In the genomic region with DNA sequence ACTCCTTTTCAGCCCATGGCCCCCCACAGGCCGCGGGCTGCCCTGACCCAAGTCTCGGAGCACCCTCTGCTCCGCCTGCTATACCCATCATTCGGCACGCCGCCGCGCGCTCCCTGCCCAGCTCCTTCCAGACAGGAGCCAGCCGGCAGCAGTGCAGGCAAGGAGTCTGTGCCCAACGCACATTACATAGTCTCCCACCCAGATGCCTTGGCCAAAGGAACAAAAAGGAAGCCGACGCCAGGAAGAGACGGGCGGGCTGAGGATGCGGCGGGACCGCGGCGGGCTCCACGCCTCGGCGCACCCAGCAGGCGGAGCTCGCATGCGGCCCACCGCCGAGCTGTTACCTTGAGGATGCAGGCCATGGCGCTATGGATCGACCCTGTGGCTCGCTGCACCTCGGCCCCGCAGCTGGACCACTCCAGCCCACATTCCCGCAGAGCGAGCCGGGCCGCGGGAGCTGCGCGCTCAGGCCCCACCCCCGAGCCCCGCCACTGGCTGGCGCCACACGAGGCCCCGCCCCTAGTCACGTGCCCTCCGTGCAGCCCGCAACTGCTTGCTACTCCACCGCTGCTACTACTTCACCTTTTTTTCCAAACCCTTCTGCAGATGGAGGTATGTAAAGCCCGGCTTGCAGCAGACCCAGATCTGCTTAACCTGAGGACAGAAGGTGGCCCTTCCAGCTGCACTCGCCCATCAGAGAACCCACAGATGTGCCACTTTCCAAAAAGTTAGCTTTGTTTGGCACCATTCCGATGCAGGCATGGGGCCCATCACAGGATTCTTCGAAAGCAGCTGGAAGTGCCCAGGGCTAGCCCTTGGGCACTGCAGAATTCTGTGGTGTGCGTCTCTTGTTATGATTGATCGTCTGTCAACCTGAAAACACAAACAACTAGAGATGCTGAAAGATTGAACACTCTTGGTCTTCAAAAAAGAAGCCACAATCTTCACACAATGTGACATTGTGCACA, we compare ENCODE assay signal across 8 mouse cellular contexts. TPM values are rescaled to one million over a fixed set of nuclear protein-coding genes. Genes with fewer than 3 reads are reported as not detected.
DNase-seq lines count a peak whose midpoint lies in the region; TF ChIP-seq lines count a peak whose summit lies in the region.

TSS of gene St6galnac3 (minus strand) at position 474 of the 968 bp plus-strand sequence.

- H3K27ac ChIP-seq in cortical plate, adult 2 months (ENCODE audit: insufficient read depth, low read length): peak within 1 kb of the TSS; percentile 85

- H3K36me3 ChIP-seq in megakaryocyte, embryonic 14.5 days (replicated peaks; ENCODE audit: low read length): no peaks in the 10 kb centered on the region

- H3K4me1 ChIP-seq in cortical plate, adult 2 months (ENCODE audit: control insufficient read depth, insufficient read depth, low read length): peaks cover 4% of the 10 kb centered on the region; the same call in 1 of the 2 replicates
- H3K4me1 ChIP-seq in megakaryocyte, embryonic 14.5 days: peaks cover 67% of the 10 kb centered on the region

- peaks cover 32% of the 10 kb centered on the region for H3K27me3 ChIP-seq in megakaryocyte, embryonic 14.5 days (replicated peaks)

- peak; percentile 75 to 77 for DNase-seq in adrenal gland, adult 18-20 months (ENCODE audit: low spot score in 2 of 2)
- peak; percentile 77 for DNase-seq in gastrocnemius, postnatal 10 days
- DNase-seq in induced T-regulatory cell, adult 2 months (ENCODE audit: low read depth): peak; percentile 86
- peak; percentile 51 to 77 for DNase-seq in left cerebral cortex, adult 9 months (ENCODE audit: low spot score in 2 of 2)
- DNase-seq in right cerebral cortex, postnatal 10 days (ENCODE audit: low spot score in 2 of 2): peak; percentile 90
- DNase-seq in urinary bladder, postnatal 14 days (ENCODE audit: low spot score): peak; percentile 79

- H3K9me3 ChIP-seq in megakaryocyte, embryonic 14.5 days: no peaks in the 10 kb centered on the region

- peak within 1 kb of the TSS; percentile 88 for H3K4me3 ChIP-seq in cortical plate, adult 2 months (ENCODE audit: insufficient read depth, low read length)
- H3K4me3 ChIP-seq in megakaryocyte, embryonic 14.5 days (replicated peaks): peak within 1 kb of the TSS; percentile 96

- peak; percentile 55; the same call in 1 of the 2 replicates for TF ChIP-seq POLR2A in cortical plate, adult 2 months (IDR thresholded peaks at IDR 0.05; ENCODE audit: extremely low read depth, insufficient read depth, low read length)

- no peak for TF ChIP-seq CTCF in cortical plate, adult 2 months (IDR thresholded peaks at IDR 0.05; ENCODE audit: extremely low read depth, insufficient read depth, low read length)

RNA-seq across cellular contexts. Expression of gene St6galnac3, which starts in this region (rescaled TPM):
- total RNA-seq in adrenal gland, adult 18-20 months (2021): 10 to 100 TPM; 11.2 to 14.8 TPM
- polyA plus RNA-seq in cortical plate, adult 2 months (2012; rRNA removed): 10.7 and 16.7 TPM in 2 replicates
- total RNA-seq in gastrocnemius, postnatal 10 days (2021): 1 to 10 TPM; 1.5 to 5.1 TPM
- 0.04 and 1.9 TPM in 2 replicates for polyA plus RNA-seq in megakaryocyte, embryonic 14.5 days (2012; ENCODE audit: insufficient read depth, low replicate concordance)

Comparison
In these comparisons a context has a peak if more than half of its experiments do, and no peak if none do; other contexts are left out.
1. Peak in every context shown above with its lines: DNase-seq, H3K4me3 ChIP-seq and H3K27ac ChIP-seq.